Mouse (Mus musculus): ENCODE results near the gene Batf.

GRCm38 (mm10) chr12:85710695-85711094, 24.2 kb downstream of the Batf start:
- no peak for TF ChIP-seq CTCF (IDR thresholded peaks at IDR 0.05)
- no peak for TF ChIP-seq POLR2A (IDR thresholded peaks at IDR 0.05; ENCODE audit: insufficient read depth, low read depth, low read length)
- no peak for TF ChIP-seq EP300 (IDR thresholded peaks at IDR 0.05; ENCODE audit: insufficient read depth, low read depth, low read length)

Measured in heart, adult 2 months (tissue).